Comparison of ENCODE assay signal across 20 mouse cellular contexts in genomic region chr12:91064368-91064999, GRCm38 (mm10).
DNase-seq lines count a peak whose midpoint lies in the region; ATAC-seq and TF ChIP-seq lines count a peak whose summit lies in the region.
"Had no signal": no experiment of that assay in that cellular context is flagged by ENCODE, and none has a peak within 500 bp of the region (broad histone marks: within the 10 kb centered on the region; RNA-seq: fewer than 3 reads in every experiment).

No protein-coding gene starts in this region.

- no peaks in the 10 kb centered on the region for H3K9me3 ChIP-seq in heart, embryonic 15.5 days (replicated peaks)
- H3K9me3 ChIP-seq in lung, embryonic 14.5 days (ENCODE audit: low read depth, low read length): no peaks in the 10 kb centered on the region
- no peaks in the 10 kb centered on the region for H3K9me3 ChIP-seq in lung, postnatal 0 days (ENCODE audit: low read length)
- no peaks in the 10 kb centered on the region for H3K9me3 ChIP-seq in stomach, embryonic 14.5 days (ENCODE audit: control insufficient read depth, low read depth, low read length)
- no peaks in the 10 kb centered on the region for H3K9me3 ChIP-seq in stomach, postnatal 0 days (ENCODE audit: control insufficient read depth, low read length)
- no peaks in the 10 kb centered on the region for H3K9me3 ChIP-seq in hindbrain, embryonic 10.5 days
- H3K9me3 ChIP-seq: embryonic facial prominence, embryonic 12.5 days; forebrain, embryonic 13.5 days; heart, embryonic 10.5 days; hindbrain, embryonic 15.5 days had no signal

- no peaks in the 10 kb centered on the region for H3K36me3 ChIP-seq in heart, embryonic 15.5 days
- no peaks in the 10 kb centered on the region for H3K36me3 ChIP-seq in lung, embryonic 14.5 days (ENCODE audit: insufficient read depth)
- no peaks in the 10 kb centered on the region for H3K36me3 ChIP-seq in lung, postnatal 0 days (ENCODE audit: insufficient read depth, low read length)
- no peaks in the 10 kb centered on the region for H3K36me3 ChIP-seq in stomach, embryonic 14.5 days (ENCODE audit: control insufficient read depth, insufficient read depth, low read length)
- H3K36me3 ChIP-seq in stomach, postnatal 0 days (ENCODE audit: control insufficient read depth, insufficient read depth, low read length): no peaks in the 10 kb centered on the region
- no peaks in the 10 kb centered on the region for H3K36me3 ChIP-seq in hindbrain, embryonic 10.5 days
- H3K36me3 ChIP-seq: embryonic facial prominence, embryonic 12.5 days; heart, embryonic 10.5 days; hindbrain, embryonic 15.5 days had no signal

- no peak overlapping the region for H3K4me3 ChIP-seq in heart, embryonic 15.5 days
- no peak overlapping the region for H3K4me3 ChIP-seq in lung, embryonic 14.5 days (ENCODE audit: low read depth, low read length)
- no peak overlapping the region for H3K4me3 ChIP-seq in lung, postnatal 0 days (ENCODE audit: low read depth, low read length)
- H3K4me3 ChIP-seq in stomach, embryonic 14.5 days (ENCODE audit: low read depth, low read length): no peak overlapping the region
- H3K4me3 ChIP-seq in stomach, postnatal 0 days (ENCODE audit: low read depth, low read length): no peak overlapping the region
- H3K4me3 ChIP-seq in hindbrain, embryonic 10.5 days: no peak overlapping the region
- H3K4me3 ChIP-seq: embryonic facial prominence, embryonic 12.5 days; forebrain, embryonic 13.5 days; gastrocnemius, adult 2 months; heart, embryonic 10.5 days; hindbrain, embryonic 15.5 days had no signal

- TF ChIP-seq EP300 in lung, postnatal 0 days (IDR thresholded peaks at IDR 0.05): no peak
- TF ChIP-seq EP300 in stomach, postnatal 0 days (optimal IDR thresholded peaks at IDR 0.05): no peak

- no peaks in the 10 kb centered on the region for H3K27me3 ChIP-seq in heart, embryonic 15.5 days
- H3K27me3 ChIP-seq in lung, embryonic 14.5 days (ENCODE audit: insufficient read depth, low read length): no peaks in the 10 kb centered on the region
- H3K27me3 ChIP-seq in lung, postnatal 0 days (replicated peaks; ENCODE audit: insufficient read depth, low read length): no peaks in the 10 kb centered on the region
- H3K27me3 ChIP-seq in stomach, embryonic 14.5 days (ENCODE audit: control insufficient read depth, insufficient read depth, low read length): no peaks in the 10 kb centered on the region
- no peaks in the 10 kb centered on the region for H3K27me3 ChIP-seq in stomach, postnatal 0 days (ENCODE audit: control insufficient read depth, insufficient read depth, low read length)
- no peaks in the 10 kb centered on the region for H3K27me3 ChIP-seq in hindbrain, embryonic 10.5 days (ENCODE audit: insufficient read depth, poor library complexity, severe bottlenecking)
- H3K27me3 ChIP-seq: CH12.LX; embryonic facial prominence, embryonic 12.5 days; forebrain, embryonic 13.5 days; hindbrain, embryonic 15.5 days; Patski had no signal

- H3K4me1 ChIP-seq in heart, embryonic 15.5 days (replicated peaks): peaks cover 10% of the 10 kb centered on the region
- peaks cover 10% of the 10 kb centered on the region for H3K4me1 ChIP-seq in lung, embryonic 14.5 days (ENCODE audit: insufficient read depth)
- H3K4me1 ChIP-seq in lung, postnatal 0 days (ENCODE audit: insufficient read depth, low read depth, low read length): no peaks in the 10 kb centered on the region
- peaks cover 9% of the 10 kb centered on the region for H3K4me1 ChIP-seq in stomach, embryonic 14.5 days (ENCODE audit: control insufficient read depth, insufficient read depth, low read length)
- H3K4me1 ChIP-seq in stomach, postnatal 0 days (replicated peaks; ENCODE audit: control insufficient read depth, insufficient read depth): no peaks in the 10 kb centered on the region
- peaks cover 8% of the 10 kb centered on the region; the same call in 1 of the 2 replicates for H3K4me1 ChIP-seq in hindbrain, embryonic 10.5 days (replicated peaks)
- H3K4me1 ChIP-seq: embryonic facial prominence, embryonic 12.5 days; forebrain, embryonic 13.5 days; heart, embryonic 10.5 days; hindbrain, embryonic 15.5 days had no signal

- DNase-seq in heart, adult 9 months (ENCODE audit: low spot score in 2 of 2): no peak
- DNase-seq in lung, embryonic 14.5 days: peak; percentile 88
- DNase-seq in lung, postnatal 0 days (ENCODE audit: low spot score): no peak
- DNase-seq in stomach, postnatal 0 days (ENCODE audit: low spot score): no peak
- DNase-seq in hindbrain, embryonic 10.5 days (ENCODE audit: low spot score): no peak
- DNase-seq: adrenal gland, postnatal 14 days; cerebellum, adult 11-12 months; cerebellum, adult 9-10 months; cerebellum, postnatal 25 days; gastrocnemius, adult 2 months; gastrocnemius, postnatal 25 days; heart, postnatal 10 days had no signal

- H3K27ac ChIP-seq in heart, embryonic 15.5 days: peak overlapping the region; percentile 76
- peak overlapping the region; percentile 83 for H3K27ac ChIP-seq in lung, embryonic 14.5 days (ENCODE audit: low read depth)
- H3K27ac ChIP-seq in lung, postnatal 0 days (ENCODE audit: low read length): no peak overlapping the region
- peak overlapping the region; percentile 62; the same call in 1 of the 2 replicates for H3K27ac ChIP-seq in stomach, embryonic 14.5 days (ENCODE audit: low read length)
- no peak overlapping the region for H3K27ac ChIP-seq in stomach, postnatal 0 days (replicated peaks)
- H3K27ac ChIP-seq in hindbrain, embryonic 10.5 days: no peak overlapping the region
- H3K27ac ChIP-seq: embryonic facial prominence, embryonic 12.5 days; forebrain, embryonic 13.5 days; gastrocnemius, adult 2 months; heart, embryonic 10.5 days; hindbrain, embryonic 15.5 days had no signal

- TF ChIP-seq CTCF in lung, embryonic 14.5 days (IDR thresholded peaks at IDR 0.05; ENCODE audit: low read depth): no peak
- TF ChIP-seq CTCF in lung, postnatal 0 days (IDR thresholded peaks at IDR 0.05): no peak
- TF ChIP-seq CTCF in stomach, postnatal 0 days (IDR thresholded peaks at IDR 0.05; ENCODE audit: low read depth): no peak

- no peak overlapping the region for H3K4me2 ChIP-seq in heart, embryonic 15.5 days
- no peak overlapping the region for H3K4me2 ChIP-seq in lung, embryonic 14.5 days
- no peak overlapping the region for H3K4me2 ChIP-seq in lung, postnatal 0 days (replicated peaks; ENCODE audit: low read depth, low read length)
- H3K4me2 ChIP-seq in stomach, embryonic 14.5 days (replicated peaks; ENCODE audit: low read depth, low read length): no peak overlapping the region
- no peak overlapping the region for H3K4me2 ChIP-seq in stomach, postnatal 0 days (replicated peaks; ENCODE audit: low read depth)
- H3K4me2 ChIP-seq: embryonic facial prominence, embryonic 12.5 days; forebrain, embryonic 13.5 days; hindbrain, embryonic 15.5 days had no signal

- ATAC-seq in heart, embryonic 15.5 days (replicated peaks; ENCODE audit: insufficient number of reproducible peaks, insufficient read depth, low FRiP score, low read depth): no peak
- ATAC-seq in lung, embryonic 14.5 days (ENCODE audit: insufficient read depth): peak; percentile 97
- ATAC-seq in lung, postnatal 0 days: no peak
- ATAC-seq in stomach, embryonic 14.5 days (ENCODE audit: insufficient number of reproducible peaks, insufficient read depth, low FRiP score, low read depth): peak; percentile 56; the same call in 1 of the 2 replicates
- ATAC-seq in stomach, postnatal 0 days (ENCODE audit: low FRiP score, low TSS enrichment): no peak
- ATAC-seq: forebrain, embryonic 13.5 days; Patski had no signal

- H3K9ac ChIP-seq in heart, embryonic 15.5 days: no peak overlapping the region
- no peak overlapping the region for H3K9ac ChIP-seq in lung, embryonic 14.5 days
- H3K9ac ChIP-seq in lung, postnatal 0 days (replicated peaks; ENCODE audit: low read depth): no peak overlapping the region
- H3K9ac ChIP-seq in stomach, embryonic 14.5 days (replicated peaks; ENCODE audit: low read depth, low read length): no peak overlapping the region
- H3K9ac ChIP-seq in stomach, postnatal 0 days (ENCODE audit: low read length): no peak overlapping the region
- H3K9ac ChIP-seq: embryonic facial prominence, embryonic 12.5 days; forebrain, embryonic 13.5 days; hindbrain, embryonic 15.5 days had no signal

Comparison
In these comparisons a context has a peak if more than half of its experiments do, and no peak if none do; other contexts are left out.
1. ATAC-seq: peak in lung, embryonic 14.5 days (single experiment) and stomach, embryonic 14.5 days (single experiment); none in heart, embryonic 15.5 days (single experiment), lung, postnatal 0 days (single experiment) and stomach, postnatal 0 days (single experiment).
2. H3K27ac ChIP-seq: peak in heart, embryonic 15.5 days (single experiment), lung, embryonic 14.5 days (single experiment) and stomach, embryonic 14.5 days (single experiment); none in lung, postnatal 0 days (single experiment), stomach, postnatal 0 days (single experiment) and hindbrain, embryonic 10.5 days (single experiment).